Mouse (Mus musculus) brain, embryonic 14.5 days (tissue): ENCODE data around the gene Gmds.

Source experiments
- CTCF ChIP-seq: fragments of 200-500 bp; IDR thresholded peaks from 2 replicates; pipeline ENCODE4 v1.5.1; 2012; ENCODE audit warnings: inconsistent platforms, mild to moderate bottlenecking, moderate library complexity, borderline replicate concordance; ENCODE audit not compliant: insufficient read depth, insufficient read length; ENCODE audit errors: extremely low read depth
- POLR2A ChIP-seq: fragments of 200-500 bp; IDR thresholded peaks from 2 replicates; pipeline ENCODE4 v1.6.1; 2012; ENCODE audit warnings: mild to moderate bottlenecking, inconsistent platforms, borderline replicate concordance; ENCODE audit not compliant: poor library complexity, insufficient read depth, insufficient read length, severe bottlenecking; ENCODE audit errors: extremely low read depth

DNA sequence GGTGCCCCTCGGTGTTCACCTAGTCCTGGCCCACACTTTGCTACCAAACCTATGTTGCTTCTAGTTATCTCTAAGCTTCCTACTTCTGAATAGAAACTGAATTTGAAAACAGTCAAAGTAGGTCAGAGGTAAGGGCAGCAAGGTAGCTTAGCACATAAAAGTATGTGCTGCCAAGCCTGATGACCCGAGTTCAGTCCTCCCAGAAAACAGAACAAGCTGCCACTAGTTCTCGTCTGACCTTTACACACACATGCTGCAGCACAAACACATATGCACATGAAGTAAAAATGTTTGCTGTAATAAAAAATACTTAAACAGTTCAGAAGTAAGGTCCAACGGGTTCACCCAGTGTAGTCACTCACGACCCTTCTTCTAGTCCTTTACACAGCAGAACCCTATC lies 106.6 kb downstream of the Gmds start:
- TF ChIP-seq CTCF = no peak
- no peak for TF ChIP-seq POLR2A
